12 mouse cellular contexts compared by ENCODE assay signal in the genomic region with DNA sequence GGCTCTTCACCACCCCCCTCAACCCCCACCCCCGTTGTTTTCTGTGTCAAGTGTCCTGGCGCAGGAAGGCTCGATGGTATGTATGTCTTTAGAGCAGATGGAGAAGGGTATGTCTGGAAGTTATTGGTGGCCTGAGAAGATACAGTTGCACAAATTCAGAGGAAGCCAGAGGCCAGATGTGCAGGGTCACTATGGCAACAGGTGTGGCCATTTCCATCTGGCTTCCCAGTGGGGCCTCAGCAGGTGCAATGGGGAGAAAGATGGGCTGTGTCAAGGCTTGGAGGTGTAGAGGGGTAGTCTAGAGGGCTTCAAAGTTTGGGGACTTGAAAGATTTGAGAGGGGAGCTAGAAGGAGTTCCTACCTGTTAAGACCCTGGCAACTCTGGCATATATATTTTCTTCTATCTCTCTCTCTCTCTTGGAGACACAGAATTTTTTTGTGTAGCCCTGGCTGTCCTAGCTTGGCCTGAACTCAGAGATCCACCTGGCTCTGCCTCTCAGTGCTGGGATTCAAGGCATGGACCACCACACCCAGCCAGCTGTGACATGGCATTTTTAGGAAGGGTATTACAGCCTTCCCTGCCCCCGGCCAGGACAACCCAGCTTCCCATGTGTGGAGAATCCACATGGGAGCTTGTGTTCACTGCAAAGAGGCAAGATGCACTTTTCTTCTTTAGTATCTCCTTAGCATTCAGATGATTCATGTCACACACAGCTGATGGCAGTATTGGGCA.
A peak's percentile ranks its signal among the peaks of the same experiment; 100 is the strongest.
DNase-seq lines count a peak whose midpoint lies in the region; ATAC-seq and TF ChIP-seq lines count a peak whose summit lies in the region.
"Had no signal": no experiment of that assay in that cellular context is flagged by ENCODE, and none has a peak within 500 bp of the region (broad histone marks: within the 10 kb centered on the region; RNA-seq: fewer than 3 reads in every experiment).

No protein-coding gene starts in this region.

- 57% methylated on average over 4 of the region's 4 CpGs for WGBS in heart, embryonic 14.5 days
- WGBS in limb, embryonic 13.5 days: 57% methylated on average over 4 of the region's 4 CpGs

- H3K9ac ChIP-seq in heart, embryonic 14.5 days (ENCODE audit: low read length): 0 out of 2 replicates have a peak overlapping the region, but pooled peaks have one; percentile 39
- no peak overlapping the region for H3K9ac ChIP-seq in ES-E14 (ENCODE audit: insufficient read depth, low read depth, low read length, poor library complexity, severe bottlenecking)
- H3K9ac ChIP-seq in limb, embryonic 13.5 days: no peak overlapping the region
- H3K9ac ChIP-seq: forebrain, embryonic 15.5 days; liver, embryonic 14.5 days had no signal

- in situ Hi-C loops in ES-E14 (cut with MboI; ENCODE audit: low sequenced_read_pairs in 2 of 2, unreplicated experiment in 2 of 2): no loop called here

- H3K4me2 ChIP-seq in heart, embryonic 14.5 days (ENCODE audit: low read length): peak overlapping the region; percentile 62
- H3K4me2 ChIP-seq in limb, embryonic 13.5 days (replicated peaks): peak overlapping the region; percentile 52
- H3K4me2 ChIP-seq: forebrain, embryonic 15.5 days had no signal

- peak overlapping the region in 1 of 2 experiments; percentile 18; a peak in 1 of 4 replicates for H3K4me3 ChIP-seq in heart, embryonic 14.5 days (ENCODE audit: control insufficient read depth in 1 of 2, insufficient read depth in 1 of 2, low read depth in 1 of 2, low read length in 2 of 2)
- H3K4me3 ChIP-seq in ES-E14 (ENCODE audit: insufficient read depth in 1 of 2, low read depth in 1 of 2, low read length in 2 of 2, poor library complexity in 1 of 2, severe bottlenecking in 1 of 2): no peak overlapping the region
- H3K4me3 ChIP-seq in limb, embryonic 13.5 days: no peak overlapping the region
- H3K4me3 ChIP-seq: forebrain, embryonic 15.5 days; left cerebral cortex, adult 2 months had no signal

- H3K27ac ChIP-seq in heart, embryonic 14.5 days (replicated peaks in 1 of 2; ENCODE audit: control insufficient read depth in 1 of 2, insufficient read depth in 1 of 2, low read depth in 2 of 2, low read length in 2 of 2): peak overlapping the region in 1 of 2 experiments; percentile 77; a peak in 1 of 4 replicates
- no peak overlapping the region for H3K27ac ChIP-seq in ES-E14 (ENCODE audit: insufficient read depth, low read depth, low read length, poor library complexity, severe bottlenecking)
- H3K27ac ChIP-seq in limb, embryonic 13.5 days: no peak overlapping the region
- H3K27ac ChIP-seq: forebrain, embryonic 15.5 days; left cerebral cortex, adult 2 months; liver, embryonic 14.5 days had no signal

- peaks cover 25 to 28% of the 10 kb centered on the region in 2 experiments for H3K4me1 ChIP-seq in heart, embryonic 14.5 days (ENCODE audit: control insufficient read depth in 2 of 2, insufficient read depth in 2 of 2, low read length in 2 of 2)
- H3K4me1 ChIP-seq in ES-E14 (ENCODE audit: control insufficient read depth in 2 of 2, insufficient read depth in 2 of 2, low read length in 2 of 2, poor library complexity in 1 of 2): peaks cover 13 to 28% of the 10 kb centered on the region in 2 experiments; a peak in 3 of 4 replicates
- peaks cover 25% of the 10 kb centered on the region for H3K4me1 ChIP-seq in limb, embryonic 13.5 days

- DNase-seq in heart, adult 9 months (ENCODE audit: low spot score in 2 of 2): no peak
- DNase-seq in A20 (ENCODE audit: low read depth, low spot score) (peak; percentile 15), ES-E14 (ENCODE audit: low read depth, low spot score) (no peak), liver (no peak)
- DNase-seq in layer of hippocampus, adult 9-11 months: no peak
- DNase-seq: kidney, postnatal 36 days; thymus, postnatal 36 days had no signal

- no peak for ATAC-seq in heart, embryonic 14.5 days (ENCODE audit: insufficient number of reproducible peaks, insufficient read depth, low FRiP score, low read depth)
- peak; percentile 10; the same call in 1 of the 2 replicates for ATAC-seq in limb, embryonic 13.5 days (ENCODE audit: low FRiP score, low read depth)
- ATAC-seq: forebrain, embryonic 15.5 days had no signal

- H3K36me3 ChIP-seq in heart, embryonic 14.5 days (ENCODE audit: control insufficient read depth, insufficient read depth, low read length): no peaks in the 10 kb centered on the region
- H3K36me3 ChIP-seq in ES-E14 (ENCODE audit: control insufficient read depth, insufficient read depth, low read length, poor library complexity, severe bottlenecking): no peaks in the 10 kb centered on the region
- H3K36me3 ChIP-seq in limb, embryonic 13.5 days: no peaks in the 10 kb centered on the region
- H3K36me3 ChIP-seq: forebrain, embryonic 15.5 days had no signal

- H3K9me3 ChIP-seq in heart, embryonic 14.5 days (ENCODE audit: control insufficient read depth, low read length): no peaks in the 10 kb centered on the region
- H3K9me3 ChIP-seq in ES-E14 (ENCODE audit: control insufficient read depth, insufficient read depth, low read depth, low read length): no peaks in the 10 kb centered on the region
- no peaks in the 10 kb centered on the region for H3K9me3 ChIP-seq in limb, embryonic 13.5 days
- H3K9me3 ChIP-seq: forebrain, embryonic 15.5 days had no signal

- H3K27me3 ChIP-seq in heart, embryonic 14.5 days (ENCODE audit: control insufficient read depth, insufficient read depth, low read length): peaks cover 6% of the 10 kb centered on the region; the same call in 1 of the 2 replicates
- H3K27me3 ChIP-seq in limb, embryonic 13.5 days: 0 out of 2 replicates have a peak, but pooled peaks cover 4% of the 10 kb centered on the region

TF ChIP-seq in ES-E14, 5 proteins besides CTCF, POLR2A, EP300 and RAD21:
- TF ChIP-seq ZC3H11A (IDR thresholded peaks at IDR 0.05; ENCODE audit: borderline replicate concordance, low read depth, low read length) (no peak), MAFK (IDR thresholded peaks at IDR 0.05; ENCODE audit: insufficient read depth, low read depth, low read length) (0 out of 2 replicates have a peak, but pooled peaks have one; percentile 24), HCFC1 (IDR thresholded peaks at IDR 0.05; ENCODE audit: borderline replicate concordance, insufficient read depth, low read length) (no peak), ZNF384 (IDR thresholded peaks at IDR 0.05; ENCODE audit: low read depth, low read length) (no peak), CHD2 (IDR thresholded peaks at IDR 0.05; ENCODE audit: low read depth, low read length) (no peak)
TF ChIP-seq in ES-E14: peak in this region for 1.
